Mouse (Mus musculus) kidney, embryonic 16.5 days (tissue): ENCODE results near the gene Crat. TPM values are rescaled to one million over a fixed set of nuclear protein-coding genes. Genes with fewer than 3 reads are reported as not detected.

Source experiments
- ATAC-seq: fragments of 200-750 bp; cut with Nextera tagmentation; 2 replicates; pipeline ENCODE4 v1.8.0; 2017; ENCODE audit warnings: moderate TSS enrichment; ENCODE audit not compliant: low FRiP score, low TSS enrichment
- H3K27ac ChIP-seq: fragments of 300-500 bp; sonication (generic); 2 replicates; pipeline ENCODE4 v1.5.1; 2014; ENCODE audit warnings: low read length
- H3K27me3 ChIP-seq: fragments of 300-500 bp; sonication (generic); 2 replicates; pipeline ENCODE4 v1.6.1; 2014; ENCODE audit warnings: low read length, control low read depth, mixed read lengths; ENCODE audit not compliant: insufficient read depth
- H3K36me3 ChIP-seq: fragments of 300-500 bp; sonication (generic); 2 replicates; pipeline ENCODE4 v1.6.1; 2014; ENCODE audit warnings: low read length, control low read depth, mixed read lengths; ENCODE audit not compliant: insufficient read depth
- H3K4me1 ChIP-seq: fragments of 300-500 bp; sonication (generic); 2 replicates; pipeline ENCODE4 v1.6.1; 2014; ENCODE audit warnings: low read length, control low read depth, mixed read lengths; ENCODE audit not compliant: insufficient read depth
- H3K4me2 ChIP-seq: fragments of 300-500 bp; sonication (generic); replicated peaks from 2 replicates; pipeline ENCODE4 v1.6.1; 2014; ENCODE audit warnings: low read depth, low read length
- H3K4me3 ChIP-seq: fragments of 300-500 bp; sonication (generic); 2 replicates; pipeline ENCODE4 v1.5.1; 2014; ENCODE audit warnings: mild to moderate bottlenecking, low read length
- H3K9ac ChIP-seq: fragments of 300-500 bp; sonication (generic); replicated peaks from 2 replicates; pipeline ENCODE4 v1.6.1; 2014; ENCODE audit warnings: low read length
- H3K9me3 ChIP-seq: fragments of 300-500 bp; sonication (generic); 2 replicates; pipeline ENCODE4 v1.6.1; 2016; ENCODE audit warnings: low read length, control low read depth
- WGBS: fragments of 180-500 bp; shearing (Covaris S2); extraction: QIAGEN DNeasy Blood & Tissue Kit; methylation state at CpG from one replicate; pipeline ENCODE4 v1.1.7; 2014; 5-methylcytosine and 5-hydroxymethylcytosine counted together
- polyA plus RNA-seq: library from polyadenylated mRNA; unstranded; fragments of >200 nt; fragmentation: Nextera tagmentation; extraction: Ambion mirVana; gene quantifications from 2 replicates; pipeline ENCODE4 v1.2.1, GENCODE M21; 2015

Crat gene
- polyA plus RNA-seq, 1 experiment from 2014 or later = 44.2 TPM

DNA sequence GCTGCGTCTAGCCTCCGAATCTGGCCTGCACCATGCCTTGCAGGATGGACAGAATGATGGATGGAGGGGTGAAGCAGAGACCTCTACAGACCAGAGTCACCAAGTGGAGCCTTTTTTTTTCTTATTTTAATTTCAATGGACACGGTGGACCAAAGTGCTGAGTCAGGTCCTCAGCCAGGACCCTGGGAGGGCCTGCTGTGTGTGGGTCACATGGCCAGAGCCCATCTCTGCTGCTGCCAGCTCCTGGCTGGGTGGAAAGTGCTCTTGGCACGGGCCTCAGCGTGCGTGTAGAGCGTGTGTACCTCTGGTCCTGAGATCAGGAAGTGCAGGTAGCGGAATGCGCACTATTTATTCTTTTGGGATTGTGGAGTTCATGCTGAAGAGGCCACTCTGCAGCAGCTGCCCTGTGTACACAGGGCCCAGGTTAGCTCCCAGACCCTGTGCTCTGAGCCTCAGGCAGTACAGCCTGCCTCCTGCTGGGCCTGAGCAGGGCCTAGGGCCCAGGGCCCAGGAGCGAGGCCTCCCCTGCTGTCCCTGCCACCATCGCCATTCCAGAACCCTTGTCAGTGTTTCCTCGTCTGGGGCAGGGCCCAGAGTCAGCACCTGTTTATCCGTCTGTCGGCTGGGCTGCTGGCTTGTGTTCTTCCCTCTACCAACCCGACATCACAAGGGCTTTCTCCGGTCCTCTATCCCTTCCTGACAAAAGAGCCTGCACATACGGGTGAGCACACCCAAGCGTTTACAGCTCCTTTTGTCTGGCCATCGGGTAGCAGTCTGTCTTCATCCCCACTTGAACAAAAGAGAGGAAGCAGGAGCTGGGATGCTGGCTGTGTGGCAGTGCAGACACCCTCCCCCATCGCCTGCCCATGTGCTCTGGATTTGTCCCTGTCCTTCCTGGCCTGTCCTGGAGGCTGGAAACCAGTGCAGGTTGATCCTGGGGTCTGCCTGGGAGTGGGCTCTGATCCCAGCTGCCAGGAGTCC, 16.1 kb downstream of the Crat start:
- Histone ChIP-seq H3K27ac (no peak overlapping the region), H3K4me2 (no peak overlapping the region), H3K9ac (no peak overlapping the region; the same call in 1 of the 2 replicates), H3K4me3 (no peak overlapping the region), H3K27me3 (no peaks in the 10 kb centered on the region), H3K9me3 (no peaks in the 10 kb centered on the region), H3K36me3 (peaks cover 34% of the 10 kb centered on the region), H3K4me1 (no peaks in the 10 kb centered on the region)
- 57% methylated on average over 20 of the region's 20 CpGs for WGBS
- no peak for ATAC-seq

DNA sequence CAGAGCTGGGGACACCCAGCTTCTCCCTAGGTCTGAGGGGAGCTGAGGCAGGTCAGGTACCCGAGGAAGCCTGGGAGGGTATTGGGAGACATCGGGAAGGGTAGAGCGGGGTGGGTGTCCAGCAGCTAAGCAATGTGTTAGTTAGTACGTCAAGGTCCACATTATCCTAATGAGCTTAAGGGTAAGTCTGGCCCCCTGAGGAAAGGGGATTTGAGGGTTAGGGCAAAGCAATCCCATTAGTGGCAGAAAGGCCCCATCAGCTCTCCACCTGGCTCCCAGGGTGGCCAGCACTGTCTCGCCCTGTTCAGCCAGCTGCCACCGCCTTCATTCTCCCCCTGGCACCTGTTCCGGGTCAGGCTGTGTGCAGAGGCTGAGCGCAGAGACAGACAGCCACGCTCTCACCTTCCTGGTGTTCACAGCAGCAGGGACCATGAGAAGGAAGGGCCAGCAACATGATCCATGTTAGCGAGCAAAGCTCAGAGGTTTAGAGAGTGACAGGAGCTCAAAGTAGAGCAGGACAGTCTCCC, 17.6 kb downstream of the Crat start:
- Histone ChIP-seq H3K27ac (no peak overlapping the region), H3K9me3 (no peaks in the 10 kb centered on the region), H3K9ac (no peak overlapping the region), H3K27me3 (no peaks in the 10 kb centered on the region), H3K4me1 (peaks cover 11% of the 10 kb centered on the region), H3K4me3 (no peak overlapping the region), H3K4me2 (no peak overlapping the region), H3K36me3 (peaks cover 34% of the 10 kb centered on the region)
- 86% methylated on average over 10 of the region's 10 CpGs for WGBS
- ATAC-seq = no peak

DNA sequence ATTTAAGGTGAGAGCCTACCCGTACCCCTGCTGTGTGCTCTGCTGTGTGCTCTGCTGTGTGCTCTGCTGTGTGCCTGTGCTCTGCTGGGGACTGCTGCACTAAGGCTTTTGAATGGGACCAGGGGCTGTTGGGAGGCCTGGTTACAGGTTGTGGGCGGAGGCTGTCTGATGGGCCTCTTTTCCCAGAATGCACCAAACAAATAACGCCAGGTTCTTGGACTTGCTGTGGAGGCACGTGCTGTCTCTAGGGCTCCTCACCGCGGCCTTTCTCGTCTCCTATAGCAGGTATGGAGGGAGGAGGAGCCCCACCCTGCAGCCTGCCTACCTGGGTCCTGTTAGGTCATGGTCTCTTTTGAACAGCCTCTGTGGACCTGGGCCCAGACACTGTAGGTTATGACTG, 19.4 kb downstream of the Crat start:
- Histone ChIP-seq H3K4me2 (no peak overlapping the region), H3K27me3 (no peaks in the 10 kb centered on the region), H3K36me3 (peaks cover 28% of the 10 kb centered on the region), H3K9ac (no peak overlapping the region), H3K4me3 (no peak overlapping the region), H3K27ac (no peak overlapping the region), H3K4me1 (peaks cover 17% of the 10 kb centered on the region), H3K9me3 (no peaks in the 10 kb centered on the region)
- no peak for ATAC-seq
- 90% methylated on average over 7 of the region's 7 CpGs for WGBS

DNA sequence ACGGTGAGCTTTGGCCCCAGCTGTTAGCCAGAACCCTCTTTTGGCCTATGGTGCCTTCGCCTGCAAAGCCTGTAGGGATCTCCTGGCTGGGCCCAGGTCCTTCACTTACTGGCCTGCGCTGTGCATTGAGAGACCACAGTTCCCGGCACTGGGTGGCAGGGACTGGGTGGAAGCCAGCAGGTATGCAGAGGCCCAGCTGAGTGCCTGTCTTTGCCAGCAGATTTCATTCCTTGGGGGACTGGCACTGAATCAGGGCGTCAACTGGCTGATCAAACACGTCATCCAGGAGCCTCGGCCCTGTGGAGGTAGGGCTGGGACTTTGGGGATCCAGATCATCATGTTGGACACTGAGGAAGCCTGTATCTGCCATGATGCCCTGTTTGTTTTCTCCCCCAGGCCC, 19.9 kb downstream of the Crat start:
- Histone ChIP-seq H3K4me2 (no peak overlapping the region), H3K27ac (no peak overlapping the region), H3K4me1 (peaks cover 18% of the 10 kb centered on the region), H3K9ac (no peak overlapping the region), H3K4me3 (no peak overlapping the region), H3K9me3 (no peaks in the 10 kb centered on the region), H3K36me3 (peaks cover 24% of the 10 kb centered on the region), H3K27me3 (no peaks in the 10 kb centered on the region)
- ATAC-seq = no peak
- WGBS = 95% methylated on average over 7 of the region's 7 CpGs

DNA sequence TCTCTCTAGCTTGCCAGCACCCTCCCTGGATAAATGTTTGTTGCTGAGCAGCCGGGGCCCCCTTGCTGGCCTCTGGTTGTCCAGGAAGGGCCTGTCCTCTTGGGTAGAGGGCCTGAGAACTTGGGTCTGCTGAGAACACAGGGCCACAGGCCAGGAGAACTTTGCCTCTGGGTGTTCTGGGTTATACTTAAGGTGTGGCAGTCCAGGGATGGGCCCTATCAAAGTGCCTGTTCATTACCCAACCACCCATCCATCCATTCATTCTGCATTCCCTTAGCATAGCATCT, 22.3 kb downstream of the Crat start:
- Histone ChIP-seq H3K4me3 (peak overlapping the region; percentile 63), H3K4me2 (peak overlapping the region; percentile 83), H3K36me3 (peaks cover 9% of the 10 kb centered on the region), H3K4me1 (peaks cover 18% of the 10 kb centered on the region), H3K27me3 (no peaks in the 10 kb centered on the region), H3K9ac (peak overlapping the region; percentile 71), H3K9me3 (no peaks in the 10 kb centered on the region), H3K27ac (peak overlapping the region; percentile 81)
- WGBS = 47% methylated on average over 1 of the region's 1 CpGs
- ATAC-seq = no peak

DNA sequence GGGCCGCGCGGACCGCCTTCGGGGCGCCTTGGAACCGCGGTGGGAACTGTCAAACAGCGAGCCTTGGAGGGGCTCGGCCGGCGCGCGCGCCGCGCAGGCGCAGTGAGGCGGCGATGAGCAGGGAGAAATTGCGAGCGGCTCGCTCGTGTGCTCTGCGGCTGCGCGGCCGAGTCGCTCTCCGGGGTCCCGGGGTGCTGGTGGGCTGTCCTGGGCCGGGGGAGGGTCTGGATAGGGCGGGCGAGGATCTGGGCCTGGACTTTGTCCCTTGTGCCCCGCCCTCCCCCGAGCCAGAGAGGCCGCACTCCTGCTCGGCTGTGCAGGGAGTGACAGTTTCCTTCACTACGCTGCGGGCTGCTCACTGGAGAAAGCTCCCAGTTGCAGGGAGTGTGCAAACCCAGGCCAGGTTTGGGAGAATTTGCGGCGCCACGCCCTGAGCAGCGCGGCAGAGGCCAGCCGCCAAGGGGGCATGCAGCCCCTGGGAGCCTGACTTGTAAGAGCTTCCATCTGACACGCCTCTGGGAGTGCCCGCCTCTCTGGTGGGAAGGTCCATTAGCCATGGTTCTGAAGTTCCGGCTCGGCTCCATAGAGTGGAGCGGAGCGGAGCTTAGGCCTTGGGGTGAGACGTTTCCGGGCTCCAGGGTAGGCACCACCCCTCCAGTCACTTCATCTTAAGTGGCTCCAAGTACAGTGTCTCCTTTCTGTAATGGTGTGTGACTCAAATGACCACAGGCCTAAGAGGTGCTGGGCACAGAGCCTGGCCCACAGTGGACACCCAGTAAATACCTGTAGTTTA, 22.8 kb downstream of the Crat start:
- peaks cover 18% of the 10 kb centered on the region for H3K4me1 ChIP-seq
- H3K9me3 ChIP-seq = no peaks in the 10 kb centered on the region
- H3K36me3 ChIP-seq = peaks cover 9% of the 10 kb centered on the region; the same call in 1 of the 2 replicates
- peak overlapping the region; percentile 71 for H3K9ac ChIP-seq
- H3K4me3 ChIP-seq = peak overlapping the region; percentile 63
- no peaks in the 10 kb centered on the region for H3K27me3 ChIP-seq
- peak; percentile 83 for ATAC-seq
- peak overlapping the region; percentile 83 for H3K4me2 ChIP-seq
- under 1% methylated on average over 54 of the region's 54 CpGs for WGBS
- peak overlapping the region; percentile 81 for H3K27ac ChIP-seq

DNA sequence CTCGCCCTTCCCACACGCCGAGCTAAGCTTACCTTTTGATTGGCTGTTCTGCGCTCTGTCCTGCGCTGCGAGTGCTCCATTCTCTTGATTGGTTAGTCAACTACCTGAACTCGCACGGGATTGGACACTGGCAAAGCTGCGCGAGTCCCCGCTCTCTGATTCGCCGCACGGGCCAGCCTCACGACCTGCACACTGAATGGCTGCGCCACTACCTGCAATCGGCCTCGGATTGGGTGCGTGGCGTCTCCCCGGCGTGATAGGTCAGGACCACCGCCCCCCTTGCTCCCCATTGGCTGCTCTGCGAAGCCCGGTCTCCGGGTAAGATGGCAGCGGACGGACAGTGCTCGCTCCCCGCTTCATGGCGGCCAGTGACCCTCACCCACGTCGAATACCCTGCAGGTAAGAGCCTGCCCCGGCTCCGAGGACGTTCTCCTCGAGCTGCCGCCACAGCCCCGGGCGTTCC, 23.5 kb downstream of the Crat start, which contains the start of gene Dolpp1:
TSS of gene Dolpp1 (plus strand) at position 141 of the 463 bp plus-strand sequence.
- WGBS = 0% methylated on average over 40 of the region's 40 CpGs
- H3K9me3 ChIP-seq = no peaks in the 10 kb centered on the region
- ATAC-seq = peak; percentile 98
- no peaks in the 10 kb centered on the region for H3K27me3 ChIP-seq
- peak within 1 kb of the TSS; percentile 63 for H3K4me3 ChIP-seq
- H3K4me2 ChIP-seq = peak within 1 kb of the TSS; percentile 83
- peak within 1 kb of the TSS; percentile 71 for H3K9ac ChIP-seq
- H3K36me3 ChIP-seq = peaks cover 5% of the 10 kb centered on the region; the same call in 1 of the 2 replicates
- H3K4me1 ChIP-seq = peaks cover 18% of the 10 kb centered on the region
- peak within 1 kb of the TSS; percentile 81 for H3K27ac ChIP-seq

DNA sequence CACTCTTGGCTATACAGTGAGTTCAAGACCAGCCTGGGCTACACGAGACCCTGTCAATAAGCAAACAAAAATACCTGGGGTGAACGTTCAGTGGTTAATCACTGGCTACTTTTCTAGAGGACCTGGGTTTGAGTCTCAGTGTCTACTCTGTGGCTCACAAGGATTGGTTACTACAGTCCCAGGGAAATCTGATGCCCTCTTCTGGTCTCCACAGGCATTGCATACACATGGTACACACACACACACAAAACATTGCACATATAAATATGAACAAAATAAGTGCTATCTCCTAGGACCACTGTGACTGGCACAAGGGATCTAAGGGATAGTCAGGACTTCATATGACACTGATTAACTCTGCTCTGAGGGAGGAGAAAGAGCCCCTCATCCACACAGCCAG, 26.6 kb downstream of the Crat start:
- WGBS = 92% methylated on average over 2 of the region's 2 CpGs
- Histone ChIP-seq H3K27me3 (no peaks in the 10 kb centered on the region), H3K9me3 (no peaks in the 10 kb centered on the region), H3K4me3 (no peak overlapping the region), H3K27ac (no peak overlapping the region), H3K4me1 (peaks cover 17% of the 10 kb centered on the region), H3K36me3 (peaks cover 18% of the 10 kb centered on the region; the same call in 1 of the 2 replicates), H3K9ac (no peak overlapping the region), H3K4me2 (no peak overlapping the region)
- ATAC-seq = no peak

DNA sequence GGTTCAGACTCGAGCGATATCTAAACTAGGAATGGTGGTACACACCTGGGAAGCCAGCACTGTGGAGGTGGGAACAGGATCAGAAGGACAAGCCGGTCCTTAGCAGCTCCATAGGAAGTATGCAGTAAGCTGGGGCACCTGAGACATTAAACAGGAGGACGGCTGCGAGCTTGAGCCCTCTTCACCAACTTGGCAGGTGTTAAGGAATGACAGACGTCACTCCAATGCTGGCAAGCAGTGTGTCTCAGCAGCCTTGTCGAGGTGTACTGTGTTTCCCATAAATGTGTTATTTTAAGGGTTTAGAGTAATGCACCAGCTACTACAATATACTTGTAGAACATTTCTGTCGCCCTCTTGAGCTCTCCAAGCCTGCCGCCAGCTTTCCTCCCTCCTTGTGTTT, 28.7 kb downstream of the Crat start:
- H3K4me1 ChIP-seq = peaks cover 6% of the 10 kb centered on the region; the same call in 1 of the 2 replicates
- no peak overlapping the region for H3K27ac ChIP-seq
- no peak overlapping the region for H3K4me3 ChIP-seq
- 85% methylated on average over 9 of the region's 9 CpGs for WGBS
- H3K9ac ChIP-seq = no peak overlapping the region
- H3K27me3 ChIP-seq = no peaks in the 10 kb centered on the region
- H3K4me2 ChIP-seq = no peak overlapping the region
- H3K9me3 ChIP-seq = no peaks in the 10 kb centered on the region
- ATAC-seq = no peak
- H3K36me3 ChIP-seq = peaks cover 33% of the 10 kb centered on the region
